Mouse (Mus musculus) forebrain, embryonic 16.5 days (tissue): ENCODE measurements around the gene F2rl2. TPM values are rescaled to one million over a fixed set of nuclear protein-coding genes. Genes with fewer than 3 reads are reported as not detected.
A peak's percentile ranks its signal among the peaks of the same experiment; 100 is the strongest.

ENCODE experiments used
- ATAC-seq: fragments of 200-750 bp; cut with Nextera tagmentation; 2 replicates; pipeline ENCODE4 v1.8.0; 2017; ENCODE audit warnings: mild to moderate bottlenecking, moderate library complexity
- H3K27ac ChIP-seq: fragments of 300-500 bp; sonication (generic); 2 replicates; pipeline ENCODE4 v1.5.1; 2014; ENCODE audit warnings: low read length, control low read depth
- H3K27me3 ChIP-seq: fragments of 300-500 bp; sonication (generic); replicated peaks from 2 replicates; pipeline ENCODE4 v1.6.1; 2014; ENCODE audit warnings: low read length; ENCODE audit not compliant: control insufficient read depth, insufficient read depth
- H3K36me3 ChIP-seq: fragments of 300-500 bp; sonication (generic); 2 replicates; pipeline ENCODE4 v1.6.1; 2014; ENCODE audit not compliant: control insufficient read depth, insufficient read depth
- H3K4me1 ChIP-seq: fragments of 300-500 bp; sonication (generic); replicated peaks from 2 replicates; pipeline ENCODE4 v1.6.1; 2014; ENCODE audit warnings: low read length; ENCODE audit not compliant: control insufficient read depth, insufficient read depth
- H3K4me2 ChIP-seq: fragments of 300-500 bp; sonication (generic); 2 replicates; pipeline ENCODE4 v1.6.1; 2014; ENCODE audit warnings: mild to moderate bottlenecking, low read length, control low read depth
- H3K4me3 ChIP-seq: fragments of 300-500 bp; sonication (generic); replicated peaks from 2 replicates; pipeline ENCODE4 v1.5.1; 2014; ENCODE audit warnings: mild to moderate bottlenecking, low read length, control low read depth
- H3K9ac ChIP-seq: fragments of 300-500 bp; sonication (generic); replicated peaks from 2 replicates; pipeline ENCODE4 v1.6.1; 2014; ENCODE audit warnings: low read depth, low read length, control low read depth
- H3K9me3 ChIP-seq: fragments of 300-500 bp; sonication (generic); 2 replicates; pipeline ENCODE4 v1.6.1; 2016; ENCODE audit warnings: low read length; ENCODE audit not compliant: control insufficient read depth
- WGBS: fragments of 180-500 bp; shearing (Covaris S2); extraction: QIAGEN DNeasy Blood & Tissue Kit; methylation state at CpG from one replicate; pipeline ENCODE4 v1.1.7; 2014; 5-methylcytosine and 5-hydroxymethylcytosine counted together
- polyA plus RNA-seq: library from polyadenylated mRNA; unstranded; fragments of >200 nt; fragmentation: Nextera tagmentation; extraction: Ambion mirVana; gene quantifications from 2 replicates; pipeline ENCODE4 v1.2.1, GENCODE M21; 2015

Gene F2rl2
- polyA plus RNA-seq, result 0.24 and 0.35 TPM in 2 replicates

- ATAC-seq, result peak; percentile 33
- Histone ChIP-seq H3K4me3 (no peak within 1 kb of the TSS), H3K9me3 (no peaks in the 10 kb centered on the region), H3K36me3 (no peaks in the 10 kb centered on the region), H3K27ac (no peak within 1 kb of the TSS), H3K27me3 (no peaks in the 10 kb centered on the region), H3K4me1 (peaks cover 6% of the 10 kb centered on the region; the same call in 1 of the 2 replicates), H3K4me2 (no peak within 1 kb of the TSS), H3K9ac (no peak within 1 kb of the TSS)
- WGBS, result 40% methylated on average over 4 of the region's 4 CpGs
Measured at GRCm38 (mm10) chr13:95696654-95697163, at the start of gene F2rl2. Gene F2rl2, plus strand, starts transcription at chr13:95696853.

GRCm38 (mm10) chr13:95647248-95647647 lies 49.4 kb upstream of the F2rl2 start:
- Histone ChIP-seq H3K9ac (no peak overlapping the region), H3K4me1 (0 out of 2 replicates have a peak, but pooled peaks cover 3% of the 10 kb centered on the region), H3K4me3 (no peak overlapping the region), H3K36me3 (no peaks in the 10 kb centered on the region), H3K4me2 (no peak overlapping the region), H3K27me3 (no peaks in the 10 kb centered on the region), H3K27ac (no peak overlapping the region), H3K9me3 (no peaks in the 10 kb centered on the region)
- no peak for ATAC-seq
- WGBS, result 83% methylated on average over 4 of the region's 4 CpGs

GRCm38 (mm10) chr13:95649941-95650340 lies 46.7 kb upstream of the F2rl2 start:
- ATAC-seq, result no peak
- Histone ChIP-seq H3K4me1 (peaks cover 3% of the 10 kb centered on the region; the same call in 1 of the 2 replicates), H3K27ac (no peak overlapping the region), H3K36me3 (no peaks in the 10 kb centered on the region), H3K4me2 (no peak overlapping the region), H3K27me3 (no peaks in the 10 kb centered on the region), H3K4me3 (no peak overlapping the region), H3K9ac (no peak overlapping the region), H3K9me3 (no peaks in the 10 kb centered on the region)
- 93% methylated on average over 3 of the region's 3 CpGs for WGBS

GRCm38 (mm10) chr13:95651870-95652668 lies 44.6 kb upstream of the F2rl2 start:
- no peaks in the 10 kb centered on the region for H3K9me3 ChIP-seq
- no peak for ATAC-seq
- H3K27me3 ChIP-seq, result no peaks in the 10 kb centered on the region
- WGBS, result 84% methylated on average over 7 of the region's 7 CpGs
- H3K9ac ChIP-seq, result no peak overlapping the region
- H3K4me2 ChIP-seq, result no peak overlapping the region
- H3K4me1 ChIP-seq, result peaks cover 7% of the 10 kb centered on the region; the same call in 1 of the 2 replicates
- H3K4me3 ChIP-seq, result no peak overlapping the region
- no peaks in the 10 kb centered on the region for H3K36me3 ChIP-seq
- no peak overlapping the region for H3K27ac ChIP-seq

- no peak overlapping the region for H3K4me2 ChIP-seq
- peaks cover 7% of the 10 kb centered on the region; the same call in 1 of the 2 replicates for H3K4me1 ChIP-seq
- 91% methylated on average over 4 of the region's 4 CpGs for whole genome bisulfite sequencing
- H3K27ac ChIP-seq, result no peak overlapping the region
- H3K4me3 ChIP-seq, result no peak overlapping the region
- no peak for ATAC-seq
- H3K27me3 ChIP-seq, result no peaks in the 10 kb centered on the region
- no peak overlapping the region for H3K9ac ChIP-seq
- no peaks in the 10 kb centered on the region for H3K36me3 ChIP-seq
- H3K9me3 ChIP-seq, result no peaks in the 10 kb centered on the region
Measured at GRCm38 (mm10) chr13:95653696-95654095, 43.0 kb upstream of the F2rl2 start.

- Histone ChIP-seq H3K36me3 (no peaks in the 10 kb centered on the region), H3K4me1 (peaks cover 7% of the 10 kb centered on the region; the same call in 1 of the 2 replicates), H3K27me3 (no peaks in the 10 kb centered on the region), H3K9ac (no peak overlapping the region), H3K4me2 (no peak overlapping the region), H3K27ac (peak overlapping the region; percentile 75), H3K4me3 (no peak overlapping the region), H3K9me3 (no peaks in the 10 kb centered on the region)
- peak; percentile 93 for ATAC-seq
- 39% methylated on average over 9 of the region's 9 CpGs for WGBS
Measured at GRCm38 (mm10) chr13:95655284-95655683, 41.4 kb upstream of the F2rl2 start.

GRCm38 (mm10) chr13:95657171-95657570 lies 39.5 kb upstream of the F2rl2 start:
- Histone ChIP-seq H3K4me1 (peaks cover 7% of the 10 kb centered on the region; the same call in 1 of the 2 replicates), H3K4me3 (no peak overlapping the region), H3K27ac (no peak overlapping the region), H3K9me3 (no peaks in the 10 kb centered on the region), H3K4me2 (no peak overlapping the region), H3K27me3 (no peaks in the 10 kb centered on the region), H3K36me3 (no peaks in the 10 kb centered on the region), H3K9ac (no peak overlapping the region)
- 79% methylated on average over 9 of the region's 9 CpGs for WGBS
- no peak for ATAC-seq

GRCm38 (mm10) chr13:95659432-95659831 lies 37.2 kb upstream of the F2rl2 start:
- 76% methylated on average over 7 of the region's 7 CpGs for WGBS
- peaks cover 7% of the 10 kb centered on the region; the same call in 1 of the 2 replicates for H3K4me1 ChIP-seq

GRCm38 (mm10) chr13:95663834-95664233 lies 32.8 kb upstream of the F2rl2 start:
- Histone ChIP-seq H3K36me3 (no peaks in the 10 kb centered on the region), H3K9me3 (no peaks in the 10 kb centered on the region), H3K27ac (no peak overlapping the region), H3K9ac (no peak overlapping the region), H3K4me3 (no peak overlapping the region), H3K4me2 (no peak overlapping the region), H3K27me3 (no peaks in the 10 kb centered on the region), H3K4me1 (peaks cover 17% of the 10 kb centered on the region)
- WGBS, result 98% methylated on average over 4 of the region's 4 CpGs
- no peak for ATAC-seq

More at GRCm38 (mm10) chr13:95659432-95659831, 37.2 kb upstream of the F2rl2 start:
- Histone ChIP-seq H3K4me3 (no peak overlapping the region), H3K36me3 (no peaks in the 10 kb centered on the region), H3K27ac (no peak overlapping the region), H3K9ac (no peak overlapping the region), H3K4me2 (no peak overlapping the region), H3K27me3 (no peaks in the 10 kb centered on the region), H3K9me3 (no peaks in the 10 kb centered on the region)
- no peak for ATAC-seq
